Mouse (Mus musculus): Measurements from ENCODE around the gene B3gnt2. TPM values are rescaled to one million over a fixed set of nuclear protein-coding genes. Genes with fewer than 3 reads are reported as not detected.

Gene B3gnt2
- polyA plus RNA-seq, 1 experiment from 2014 or later, result 2.9 TPM

GRCm38 (mm10) chr11:22825548-22825947, 35.2 kb downstream of the B3gnt2 start:
- H3K27me3 ChIP-seq (ENCODE audit: control insufficient read depth, insufficient read depth, low read length), result no peaks in the 10 kb centered on the region
- no peak overlapping the region for H3K4me3 ChIP-seq (ENCODE audit: low read depth, low read length)
- no peaks in the 10 kb centered on the region for H3K36me3 ChIP-seq (ENCODE audit: control insufficient read depth, insufficient read depth, low read length)
- H3K9me3 ChIP-seq (ENCODE audit: control insufficient read depth, low read length), result no peaks in the 10 kb centered on the region
- no peak for DNase-seq (ENCODE audit: low spot score)
- H3K4me2 ChIP-seq (ENCODE audit: low read depth, severe bottlenecking), result no peak overlapping the region
- no peak for ATAC-seq (ENCODE audit: insufficient number of reproducible peaks, low FRiP score, low TSS enrichment, low read depth)
- no peak overlapping the region for H3K27ac ChIP-seq (replicated peaks; ENCODE audit: low read depth, low read length)
- 95% methylated on average over 1 of the region's 1 CpGs for WGBS
- H3K4me1 ChIP-seq (ENCODE audit: control insufficient read depth, insufficient read depth, low read length), result no peaks in the 10 kb centered on the region
- H3K9ac ChIP-seq (ENCODE audit: low read length), result no peak overlapping the region

GRCm38 (mm10) chr11:22824049-22824705, 36.6 kb downstream of the B3gnt2 start:
- WGBS, result 83% methylated on average over 9 of the region's 9 CpGs
- no peak overlapping the region for H3K9ac ChIP-seq (ENCODE audit: low read length)
- no peaks in the 10 kb centered on the region for H3K27me3 ChIP-seq (ENCODE audit: control insufficient read depth, insufficient read depth, low read length)
- no peak for ATAC-seq (ENCODE audit: insufficient number of reproducible peaks, low FRiP score, low TSS enrichment, low read depth)
- no peak for DNase-seq (ENCODE audit: low spot score)
- H3K9me3 ChIP-seq (ENCODE audit: control insufficient read depth, low read length), result no peaks in the 10 kb centered on the region
- no peaks in the 10 kb centered on the region for H3K36me3 ChIP-seq (ENCODE audit: control insufficient read depth, insufficient read depth, low read length)
- H3K27ac ChIP-seq (replicated peaks; ENCODE audit: low read depth, low read length), result no peak overlapping the region
- no peak overlapping the region for H3K4me2 ChIP-seq (ENCODE audit: low read depth, severe bottlenecking)
- H3K4me1 ChIP-seq (ENCODE audit: control insufficient read depth, insufficient read depth, low read length), result no peaks in the 10 kb centered on the region
- no peak overlapping the region for H3K4me3 ChIP-seq (ENCODE audit: low read depth, low read length)

DNA sequence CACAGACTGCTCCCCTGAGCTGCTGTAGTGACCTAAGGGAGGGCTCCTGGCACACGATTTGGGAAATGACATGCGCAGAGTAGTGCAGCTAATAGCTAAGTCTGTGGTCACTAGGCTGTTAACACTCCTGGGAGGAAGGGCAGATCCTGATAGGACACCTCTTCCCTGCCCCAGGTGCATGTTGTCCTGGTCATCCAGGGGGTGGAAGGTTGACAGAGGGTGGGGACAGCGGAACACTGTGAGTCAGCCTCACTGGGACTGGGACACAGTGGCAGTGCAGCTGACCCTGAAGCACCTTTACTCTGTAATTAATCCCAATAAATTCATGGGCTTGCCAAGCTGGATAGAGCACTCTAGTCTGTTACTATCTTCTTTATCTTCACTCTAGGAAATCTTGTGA, 39.5 kb downstream of the B3gnt2 start:
- no peak overlapping the region for H3K9ac ChIP-seq (ENCODE audit: low read length)
- no peak overlapping the region for H3K4me3 ChIP-seq (ENCODE audit: low read depth, low read length)
- no peaks in the 10 kb centered on the region for H3K36me3 ChIP-seq (ENCODE audit: control insufficient read depth, insufficient read depth, low read length)
- DNase-seq (ENCODE audit: low spot score) (no peak), ATAC-seq (ENCODE audit: insufficient number of reproducible peaks, low FRiP score, low TSS enrichment, low read depth) (no peak)
- no peak overlapping the region for H3K27ac ChIP-seq (replicated peaks; ENCODE audit: low read depth, low read length)
- no peaks in the 10 kb centered on the region for H3K9me3 ChIP-seq (ENCODE audit: control insufficient read depth, low read length)
- no peaks in the 10 kb centered on the region for H3K4me1 ChIP-seq (ENCODE audit: control insufficient read depth, insufficient read depth, low read length)
- no peaks in the 10 kb centered on the region for H3K27me3 ChIP-seq (ENCODE audit: control insufficient read depth, insufficient read depth, low read length)
- 83% methylated on average over 3 of the region's 3 CpGs for WGBS
- no peak overlapping the region for H3K4me2 ChIP-seq (ENCODE audit: low read depth, severe bottlenecking)

GRCm38 (mm10) chr11:22818371-22818770, 42.4 kb downstream of the B3gnt2 start:
- ATAC-seq (ENCODE audit: insufficient number of reproducible peaks, low FRiP score, low TSS enrichment, low read depth), result no peak
- WGBS, result 76% methylated on average over 5 of the region's 5 CpGs
- no peaks in the 10 kb centered on the region for H3K9me3 ChIP-seq (ENCODE audit: control insufficient read depth, low read length)

GRCm38 (mm10) chr11:22815877-22816276, 44.9 kb downstream of the B3gnt2 start:
- Histone ChIP-seq H3K36me3 (ENCODE audit: control insufficient read depth, insufficient read depth, low read length) (no peaks in the 10 kb centered on the region), H3K27ac (replicated peaks; ENCODE audit: low read depth, low read length) (no peak overlapping the region), H3K27me3 (ENCODE audit: control insufficient read depth, insufficient read depth, low read length) (no peaks in the 10 kb centered on the region), H3K4me1 (ENCODE audit: control insufficient read depth, insufficient read depth, low read length) (no peaks in the 10 kb centered on the region), H3K4me2 (ENCODE audit: low read depth, severe bottlenecking) (no peak overlapping the region), H3K9me3 (ENCODE audit: control insufficient read depth, low read length) (no peaks in the 10 kb centered on the region), H3K4me3 (ENCODE audit: low read depth, low read length) (no peak overlapping the region), H3K9ac (ENCODE audit: low read length) (no peak overlapping the region)
- ATAC-seq (ENCODE audit: insufficient number of reproducible peaks, low FRiP score, low TSS enrichment, low read depth), result no peak
- DNase-seq (ENCODE audit: low spot score), result no peak
- 75% methylated on average over 7 of the region's 7 CpGs for WGBS

More at GRCm38 (mm10) chr11:22818371-22818770, 42.4 kb downstream of the B3gnt2 start:
- Histone ChIP-seq H3K4me2 (ENCODE audit: low read depth, severe bottlenecking) (no peak overlapping the region), H3K4me1 (ENCODE audit: control insufficient read depth, insufficient read depth, low read length) (no peaks in the 10 kb centered on the region), H3K4me3 (ENCODE audit: low read depth, low read length) (no peak overlapping the region), H3K36me3 (ENCODE audit: control insufficient read depth, insufficient read depth, low read length) (no peaks in the 10 kb centered on the region), H3K9ac (ENCODE audit: low read length) (no peak overlapping the region), H3K27me3 (ENCODE audit: control insufficient read depth, insufficient read depth, low read length) (no peaks in the 10 kb centered on the region), H3K27ac (replicated peaks; ENCODE audit: low read depth, low read length) (no peak overlapping the region)
- DNase-seq (ENCODE audit: low spot score), result no peak

DNA sequence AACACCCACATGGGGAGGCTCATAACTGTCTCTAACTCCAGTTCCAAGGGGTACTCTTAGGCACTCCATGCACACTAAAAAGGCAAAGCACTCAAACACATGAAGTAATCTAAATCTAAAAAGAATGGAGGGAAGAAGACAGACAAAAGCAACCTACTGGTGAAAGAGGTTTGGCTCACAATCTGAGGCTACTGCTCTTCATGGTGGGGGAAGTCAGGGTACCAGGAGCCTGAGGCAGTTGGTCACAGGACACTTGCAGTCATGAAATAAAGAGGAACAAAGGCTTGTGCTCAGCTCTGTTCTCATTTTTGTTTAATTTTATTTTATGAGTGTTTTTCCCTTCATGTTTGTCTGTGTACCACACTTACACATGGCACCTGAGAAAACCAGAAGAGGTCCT, 45.6 kb downstream of the B3gnt2 start:
- no peak for DNase-seq (ENCODE audit: low spot score)
- H3K27me3 ChIP-seq (ENCODE audit: control insufficient read depth, insufficient read depth, low read length), result no peaks in the 10 kb centered on the region
- H3K27ac ChIP-seq (replicated peaks; ENCODE audit: low read depth, low read length), result no peak overlapping the region
- H3K9me3 ChIP-seq (ENCODE audit: control insufficient read depth, low read length), result no peaks in the 10 kb centered on the region
- no peak overlapping the region for H3K4me3 ChIP-seq (ENCODE audit: low read depth, low read length)
- H3K4me1 ChIP-seq (ENCODE audit: control insufficient read depth, insufficient read depth, low read length), result no peaks in the 10 kb centered on the region
- no peak for ATAC-seq (ENCODE audit: insufficient number of reproducible peaks, low FRiP score, low TSS enrichment, low read depth)
- H3K36me3 ChIP-seq (ENCODE audit: control insufficient read depth, insufficient read depth, low read length), result no peaks in the 10 kb centered on the region
- H3K9ac ChIP-seq (ENCODE audit: low read length), result no peak overlapping the region
- H3K4me2 ChIP-seq (ENCODE audit: low read depth, severe bottlenecking), result no peak overlapping the region

- H3K9ac ChIP-seq (ENCODE audit: low read length), result no peak overlapping the region
- DNase-seq (ENCODE audit: low spot score), result no peak
- H3K4me3 ChIP-seq (ENCODE audit: low read depth, low read length), result no peak overlapping the region
- H3K9me3 ChIP-seq (ENCODE audit: control insufficient read depth, low read length), result no peaks in the 10 kb centered on the region
- H3K27ac ChIP-seq (replicated peaks; ENCODE audit: low read depth, low read length), result no peak overlapping the region
- no peaks in the 10 kb centered on the region for H3K36me3 ChIP-seq (ENCODE audit: control insufficient read depth, insufficient read depth, low read length)
- 78% methylated on average over 5 of the region's 5 CpGs for WGBS
- no peaks in the 10 kb centered on the region for H3K27me3 ChIP-seq (ENCODE audit: control insufficient read depth, insufficient read depth, low read length)
- no peak overlapping the region for H3K4me2 ChIP-seq (ENCODE audit: low read depth, severe bottlenecking)
- H3K4me1 ChIP-seq (ENCODE audit: control insufficient read depth, insufficient read depth, low read length), result no peaks in the 10 kb centered on the region
- no peak for ATAC-seq (ENCODE audit: insufficient number of reproducible peaks, low FRiP score, low TSS enrichment, low read depth)
Measured at GRCm38 (mm10) chr11:22813921-22814704, 46.6 kb downstream of the B3gnt2 start.

DNA sequence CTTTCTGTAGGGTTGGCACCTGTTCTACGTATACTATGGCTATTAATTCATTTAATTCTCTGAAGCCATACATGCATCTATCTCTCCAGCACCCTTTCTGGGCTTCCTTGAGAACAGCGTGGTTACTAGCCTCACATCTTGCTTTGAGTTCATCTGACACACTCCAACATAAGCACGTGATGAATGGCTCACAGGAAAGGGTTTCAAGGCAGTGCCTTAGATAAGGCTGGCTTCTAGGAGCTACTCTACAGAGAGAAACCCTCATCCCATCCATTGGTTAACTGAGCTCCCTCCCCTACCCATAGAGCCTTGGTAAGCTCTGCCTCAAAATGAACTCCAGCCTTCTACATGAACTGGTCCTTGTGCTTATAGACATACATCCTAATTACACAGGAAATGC, 47.3 kb downstream of the B3gnt2 start:
- Histone ChIP-seq H3K4me2 (ENCODE audit: low read depth, severe bottlenecking) (no peak overlapping the region), H3K9me3 (ENCODE audit: control insufficient read depth, low read length) (no peaks in the 10 kb centered on the region), H3K36me3 (ENCODE audit: control insufficient read depth, insufficient read depth, low read length) (no peaks in the 10 kb centered on the region), H3K27me3 (ENCODE audit: control insufficient read depth, insufficient read depth, low read length) (no peaks in the 10 kb centered on the region), H3K27ac (replicated peaks; ENCODE audit: low read depth, low read length) (no peak overlapping the region), H3K4me1 (ENCODE audit: control insufficient read depth, insufficient read depth, low read length) (no peaks in the 10 kb centered on the region), H3K4me3 (ENCODE audit: low read depth, low read length) (no peak overlapping the region), H3K9ac (ENCODE audit: low read length) (no peak overlapping the region)
- whole genome bisulfite sequencing, result 82% methylated on average over 3 of the region's 3 CpGs
- ATAC-seq (ENCODE audit: insufficient number of reproducible peaks, low FRiP score, low TSS enrichment, low read depth) (no peak), DNase-seq (ENCODE audit: low spot score) (no peak)
